Mouse (Mus musculus): ENCODE measurements at regions not wholly inside any gene's neighbourhood (a gene's known extent, or its start where the extent isn't known, plus 50 kb on each side); places are given as distances from the start of the nearest gene placed in this dataset.
"Not testable (repeated sequence)": the region's sequence is repeated elsewhere in the genome, so short reads cannot be mapped to it uniquely, and the experiment has no call there.

DNA sequence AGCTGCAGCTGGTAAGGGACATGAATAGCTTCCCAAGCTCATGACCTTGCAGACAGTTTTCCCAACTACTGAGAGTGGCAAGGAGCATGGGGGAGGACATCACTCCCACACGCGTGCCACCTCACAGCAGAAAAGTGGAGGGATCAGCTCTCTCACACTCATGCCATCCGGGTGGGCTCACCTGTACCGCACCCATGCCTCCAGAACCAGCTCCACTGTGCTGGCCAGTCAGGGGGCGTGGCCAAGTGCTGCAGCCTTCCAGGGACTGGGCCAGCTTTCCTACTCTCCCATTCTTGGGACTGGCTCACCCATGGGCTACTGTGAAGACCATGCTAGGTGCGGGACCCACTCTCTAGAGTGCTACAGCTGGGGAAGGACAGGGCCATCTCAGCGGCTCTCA, 88.4 kb upstream of the Klf13 start:
- DNase-seq = no peak

DNA sequence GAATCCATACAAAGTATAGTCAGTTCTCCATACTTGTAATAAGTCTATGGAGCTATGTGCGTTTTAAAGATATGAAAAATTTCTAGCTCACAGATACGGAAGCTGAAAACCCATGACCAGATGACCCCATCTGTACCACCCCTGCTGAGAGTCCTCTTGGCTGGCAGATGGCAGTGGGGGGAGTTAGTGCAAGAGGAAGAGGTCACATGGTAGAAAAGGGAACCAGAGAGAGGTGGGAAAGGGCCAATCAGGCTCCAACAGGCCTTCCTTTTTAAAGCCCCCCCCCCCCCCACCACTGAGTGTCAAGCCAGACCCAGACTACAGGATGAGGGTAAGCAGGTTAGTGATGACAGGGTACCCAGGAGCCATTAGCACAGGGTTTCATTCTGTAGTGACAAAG, 86.4 kb upstream of the Klf13 start:
- no peak for DNase-seq

DNA sequence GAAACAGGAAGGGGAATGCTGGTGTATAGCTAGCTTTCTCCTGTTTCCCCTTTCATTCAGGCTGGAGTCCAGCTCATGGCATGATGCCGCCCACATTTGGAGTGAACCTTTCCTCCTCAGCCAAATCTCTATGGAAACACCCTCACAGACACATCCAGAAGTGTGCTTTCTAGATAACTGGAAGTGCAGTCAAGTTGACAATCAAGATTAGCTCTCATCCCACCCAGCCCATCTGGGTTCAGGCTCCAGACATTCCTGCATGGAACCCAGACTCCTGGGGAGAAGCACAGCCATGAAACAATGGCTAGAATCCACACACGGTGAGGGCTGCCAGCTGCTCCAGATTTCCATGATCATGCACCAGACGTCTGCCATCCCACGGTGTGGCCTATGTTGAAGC, 85.5 kb upstream of the Klf13 start:
- peak in 1 of 2 experiments; percentile 28 for DNase-seq

DNA sequence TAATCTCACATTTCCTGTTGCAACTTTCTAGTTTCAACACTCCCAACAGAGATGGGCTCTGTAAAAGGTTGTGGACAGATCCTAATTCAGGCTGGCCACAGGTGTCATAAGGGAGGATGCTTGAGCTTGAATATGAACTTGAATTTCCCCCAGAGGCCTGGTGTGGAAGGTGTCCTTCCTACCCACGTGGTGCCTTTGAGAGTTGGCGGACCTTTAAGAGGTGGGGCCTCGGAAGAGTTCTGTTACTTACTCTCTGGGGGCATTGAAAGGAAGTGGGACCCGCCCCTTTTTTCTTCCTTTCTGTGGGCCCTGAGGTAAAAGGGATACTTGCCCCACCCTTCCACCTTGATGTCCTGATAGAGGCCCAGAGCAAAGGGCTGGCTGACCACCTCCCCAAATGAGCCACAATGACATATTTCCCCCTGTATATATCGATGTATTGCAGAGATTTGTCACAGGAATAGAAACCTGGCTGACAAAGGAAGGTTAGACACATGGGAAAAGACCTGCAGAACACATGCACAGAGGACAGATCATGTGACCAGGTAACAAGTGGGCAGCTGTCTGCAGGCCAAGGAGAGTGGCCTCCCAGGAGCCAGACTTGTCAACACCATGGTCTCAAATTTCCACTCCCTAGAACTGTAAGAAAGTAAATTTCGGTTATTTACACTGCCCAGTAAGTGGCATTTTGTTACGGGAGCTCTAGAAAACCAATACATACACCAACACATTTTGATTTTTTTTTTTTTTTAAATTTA, 84.2 kb upstream of the Klf13 start:
- peak; percentile 66 to 76 for DNase-seq

DNA sequence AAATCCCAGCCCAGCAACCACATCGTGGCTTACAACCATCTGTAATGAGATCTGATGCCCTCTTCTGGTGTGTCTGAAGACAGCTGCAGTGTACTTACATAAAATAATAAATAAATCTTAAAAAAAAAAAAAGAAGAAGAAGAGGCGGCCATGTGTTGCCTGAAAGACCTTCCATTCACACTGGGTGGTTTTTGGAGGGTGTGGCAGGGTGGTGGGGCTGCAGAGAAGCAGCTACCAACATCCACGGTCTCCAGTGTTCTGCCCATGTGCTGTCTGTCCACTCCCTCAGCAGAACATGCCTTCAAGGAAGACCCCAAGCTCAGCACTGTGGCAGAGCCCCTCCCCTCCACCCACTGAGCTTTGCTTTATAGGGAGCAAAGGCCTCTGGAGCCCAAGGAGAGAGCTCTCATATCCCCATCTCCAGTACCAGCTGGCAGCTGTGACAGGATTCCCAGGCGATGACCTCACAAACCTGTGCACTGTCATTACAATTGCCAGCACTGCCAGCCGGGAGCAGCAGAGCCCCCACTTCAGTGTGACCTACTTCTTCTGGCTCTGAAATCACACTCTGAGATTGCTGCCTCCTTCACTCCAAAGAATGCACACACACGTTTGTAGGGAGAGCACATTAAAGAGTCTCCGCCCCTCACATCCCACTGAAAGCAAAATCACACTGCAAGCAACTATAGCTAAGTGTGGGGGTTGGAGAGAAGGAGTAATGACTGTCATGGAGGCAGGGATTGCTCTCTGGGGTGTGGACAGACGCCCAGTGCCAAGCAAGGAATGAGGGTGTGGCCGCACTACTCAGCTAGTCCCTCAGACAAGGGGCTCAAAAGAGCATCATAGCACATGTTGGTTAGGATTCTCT, 82.8 kb upstream of the Klf13 start:
- peak in 1 of 2 experiments; percentile 35 for DNase-seq

DNA sequence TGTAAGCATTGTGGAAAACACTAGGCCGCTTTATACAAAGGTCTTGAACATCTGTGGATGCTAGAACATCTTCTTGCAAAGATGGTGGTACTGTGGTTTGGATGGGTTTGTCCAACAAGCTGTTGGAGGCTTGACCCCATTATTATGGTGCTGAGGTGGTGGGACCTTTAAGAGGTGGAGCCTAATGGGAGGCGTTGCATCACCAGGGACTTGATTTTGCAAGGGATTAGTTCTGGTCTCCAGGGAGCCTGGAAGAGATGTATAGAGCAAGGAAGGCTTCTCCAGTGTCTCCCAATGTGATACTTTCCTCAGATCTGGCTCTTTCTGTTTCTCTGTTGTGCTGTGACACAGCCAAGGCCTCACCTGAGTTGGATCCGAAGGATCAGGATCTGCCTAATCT, 79.4 kb upstream of the Klf13 start:
- DNase-seq = no peak

DNA sequence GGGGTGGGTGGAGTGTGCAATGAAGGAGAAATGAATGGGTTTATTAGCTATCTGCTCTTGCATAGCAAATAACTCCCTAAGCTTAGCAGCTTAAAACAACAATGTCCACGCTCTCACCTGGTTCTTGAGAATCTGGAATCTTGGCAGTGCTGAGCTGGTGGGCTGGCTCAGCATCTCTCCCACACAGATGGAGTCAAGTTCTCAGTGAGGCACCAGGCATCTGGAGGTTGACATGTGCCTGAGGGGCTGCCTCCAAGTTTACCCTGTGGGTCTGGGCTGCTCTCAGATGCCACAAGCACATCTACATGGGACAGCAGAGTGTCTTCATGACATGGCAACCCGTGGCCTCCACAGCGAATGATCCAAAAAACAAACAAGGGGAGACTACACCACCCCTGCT, 78.2 kb upstream of the Klf13 start:
- DNase-seq = peak in 1 of 2 experiments; percentile 33

DNA sequence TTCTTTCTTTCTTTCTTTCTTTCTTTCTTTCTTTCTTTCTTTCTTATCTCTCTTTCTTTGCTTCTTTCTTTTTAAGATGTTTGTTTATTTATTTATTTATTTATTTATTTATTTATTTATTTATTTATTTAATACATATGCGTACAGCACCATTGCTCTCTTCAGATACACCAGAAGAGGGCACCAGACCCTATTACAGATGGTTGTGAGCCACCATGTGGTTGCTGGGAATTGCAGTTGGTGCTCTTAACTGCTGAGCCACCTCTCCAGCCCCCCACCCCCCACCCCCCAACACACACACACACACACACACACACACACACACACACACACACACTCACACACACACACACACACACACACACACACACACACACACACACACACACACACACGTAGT, 76.4 kb upstream of the Klf13 start:
- not testable (repeated sequence) for DNase-seq

DNA sequence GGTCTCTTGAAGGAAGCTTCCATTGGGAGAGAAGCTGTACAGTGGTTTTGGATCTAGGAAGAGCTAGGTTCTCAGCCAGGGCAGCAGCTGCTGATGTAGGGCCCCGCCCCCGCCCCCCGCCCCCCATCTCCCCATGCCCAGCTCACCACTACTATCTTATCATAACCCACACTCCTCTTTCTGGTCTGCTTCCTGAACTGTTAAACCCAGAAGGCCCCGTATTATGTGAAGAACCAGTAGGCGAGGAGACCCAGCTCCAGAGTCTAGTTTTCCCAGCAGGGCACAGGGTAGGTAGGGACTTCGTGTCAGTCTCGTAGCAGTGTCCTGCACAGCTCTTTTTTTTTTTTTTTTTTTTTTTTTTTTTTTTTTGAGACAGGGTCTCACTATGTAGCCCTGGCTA, 75.5 kb upstream of the Klf13 start:
- no peak for DNase-seq

DNA sequence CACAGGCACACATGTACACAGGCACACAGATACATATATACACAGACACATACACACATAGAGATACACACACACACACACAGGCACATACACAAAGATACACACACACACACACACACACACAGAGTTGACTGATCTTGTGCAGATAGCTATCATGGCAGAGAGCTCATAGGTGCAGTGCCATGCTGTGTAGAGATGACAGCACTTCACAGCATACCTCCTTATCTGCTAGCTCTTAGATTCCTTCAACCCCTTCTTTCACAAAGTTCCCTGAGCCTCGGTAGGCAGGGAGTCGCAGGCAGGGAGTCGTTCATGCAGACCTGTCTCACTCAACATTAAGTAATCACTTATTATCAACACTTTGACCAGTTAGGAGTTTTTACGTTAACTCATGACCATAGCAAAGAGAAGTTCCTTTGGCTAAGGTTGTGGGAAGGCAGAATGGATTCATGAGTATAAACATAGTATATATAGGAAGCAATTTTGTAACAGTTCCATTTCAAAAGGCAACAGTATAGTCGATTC, 74.4 kb upstream of the Klf13 start:
- no peak for DNase-seq

DNA sequence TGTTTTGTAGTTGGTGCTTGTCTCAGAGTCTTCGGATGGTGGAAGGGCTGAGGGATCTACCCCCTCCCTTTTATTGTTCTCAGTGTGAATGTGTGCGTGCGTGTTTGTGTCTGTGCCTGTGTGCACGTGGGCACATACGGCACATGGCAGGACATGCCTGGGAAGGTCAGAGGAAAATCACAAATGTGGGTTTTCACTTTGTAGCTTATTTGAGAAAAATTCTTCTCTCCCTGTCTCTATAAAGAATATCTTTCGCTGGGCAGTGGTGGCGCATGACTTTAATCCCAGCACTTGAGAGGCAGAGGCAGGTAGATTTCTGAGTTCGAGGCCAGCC, 73.5 kb upstream of the Klf13 start:
- DNase-seq = no peak

DNA sequence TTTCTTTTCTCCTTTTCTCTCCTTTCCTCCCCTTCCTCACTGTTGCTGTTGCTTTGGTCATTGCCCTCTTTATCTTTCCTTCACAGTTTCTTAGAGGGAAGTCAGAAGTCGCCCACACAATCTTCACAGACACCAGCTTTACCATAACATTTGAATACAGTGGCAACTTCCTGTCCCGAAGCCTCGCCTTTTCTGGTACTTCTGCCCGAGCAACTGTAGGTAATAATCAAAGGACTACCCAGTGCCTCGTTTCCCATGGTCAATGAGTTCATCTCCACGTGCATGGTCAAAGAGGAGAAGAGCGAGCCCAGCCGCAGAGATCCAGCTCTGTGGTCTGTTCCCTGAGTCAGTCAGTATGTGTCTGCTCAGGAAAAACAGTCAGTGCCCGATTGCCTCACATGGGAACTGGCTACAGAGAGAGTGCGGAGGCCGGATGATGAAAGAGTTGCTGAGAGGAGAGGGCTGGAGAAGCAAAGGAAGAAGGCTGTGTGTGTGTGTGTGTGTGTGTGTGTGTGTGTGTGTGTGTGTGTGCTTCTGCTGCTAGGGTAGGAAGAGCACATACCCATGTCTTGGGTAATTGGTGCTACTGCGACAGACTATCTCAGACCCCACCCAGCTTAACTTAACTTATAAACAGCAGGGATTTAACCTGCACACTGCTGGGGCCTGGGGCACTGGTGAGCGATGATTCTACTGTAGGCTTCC, 73.0 kb upstream of the Klf13 start:
- DNase-seq = peak; percentile 81 to 84

DNA sequence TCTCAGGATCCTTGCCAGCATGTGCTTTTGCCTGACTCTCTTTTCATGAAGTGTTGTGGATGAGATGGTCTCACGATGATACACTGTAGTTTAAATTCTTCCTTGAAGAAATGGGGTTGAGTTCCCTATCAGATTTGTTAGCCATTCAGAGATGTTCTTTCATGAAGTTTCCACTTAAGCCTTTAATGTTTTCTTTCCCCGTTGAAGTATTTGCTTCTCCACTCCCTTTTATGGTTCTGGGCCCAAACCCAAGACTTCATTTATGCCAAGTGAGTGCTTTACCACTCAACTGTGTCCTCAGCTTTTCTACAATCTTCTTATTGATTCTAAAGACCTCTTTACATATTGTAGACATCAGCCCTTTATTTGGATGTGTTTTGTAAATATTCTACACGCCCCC, 71.9 kb upstream of the Klf13 start:
- DNase-seq = peak; percentile 61 to 77

DNA sequence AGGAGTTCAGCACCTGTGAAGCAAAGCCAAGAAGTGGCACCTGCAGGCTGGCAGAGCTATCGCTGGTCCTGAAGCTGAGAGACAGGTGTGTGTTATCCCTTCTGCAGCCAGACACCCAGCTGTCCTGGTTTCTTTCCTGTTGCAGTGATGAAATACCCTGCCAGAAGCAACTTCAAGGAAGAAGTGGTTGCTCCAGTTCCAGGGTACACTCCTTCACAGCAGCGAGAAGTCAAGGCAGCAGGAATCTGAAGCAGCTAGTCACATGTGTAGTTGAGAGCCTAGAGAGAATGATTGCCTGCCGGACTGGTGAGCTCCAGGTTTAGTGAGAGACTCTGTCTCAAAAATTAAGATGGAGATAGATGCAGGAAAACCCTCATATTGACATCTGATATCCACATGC, 69.1 kb upstream of the Klf13 start:
- DNase-seq = peak; percentile 71 to 78

DNA sequence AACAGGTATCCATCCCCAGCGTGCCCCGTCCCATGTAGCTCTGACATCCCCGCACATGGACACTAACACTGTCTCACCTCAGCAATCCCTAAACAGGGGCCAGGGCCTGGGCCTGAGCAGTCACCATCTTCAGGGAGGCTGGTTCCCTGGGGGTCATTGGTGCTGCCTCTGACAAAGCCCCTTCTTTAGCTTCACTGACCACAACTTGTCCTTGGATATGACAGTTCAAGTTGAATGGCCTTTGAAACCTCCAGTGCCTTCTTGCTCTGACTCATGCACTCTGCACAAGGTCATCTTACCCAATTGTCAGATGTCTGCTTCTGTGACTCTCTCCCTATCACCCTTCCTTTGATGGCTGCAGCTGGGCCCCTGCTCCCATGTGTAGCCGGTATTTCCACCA, 68.2 kb upstream of the Klf13 start:
- no peak for DNase-seq

DNA sequence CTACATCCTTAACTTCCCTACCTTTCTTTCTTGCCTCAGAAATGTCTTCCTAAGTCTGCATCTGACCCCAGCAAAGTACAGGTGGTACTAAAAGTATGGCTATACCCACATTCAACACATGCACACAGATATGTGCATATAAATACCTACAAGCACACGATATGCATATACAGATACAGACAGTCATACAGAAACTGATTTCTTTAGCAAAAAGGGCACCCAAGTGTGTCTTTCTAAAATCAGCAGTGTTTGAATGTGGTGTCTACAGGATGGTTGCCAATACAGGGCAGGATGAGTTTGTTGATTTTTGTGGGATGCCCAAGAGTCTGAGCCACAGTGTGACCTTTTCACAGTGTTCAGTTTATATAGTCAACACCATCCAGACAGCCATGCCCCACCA, 67.0 kb upstream of the Klf13 start:
- no peak for DNase-seq

DNA sequence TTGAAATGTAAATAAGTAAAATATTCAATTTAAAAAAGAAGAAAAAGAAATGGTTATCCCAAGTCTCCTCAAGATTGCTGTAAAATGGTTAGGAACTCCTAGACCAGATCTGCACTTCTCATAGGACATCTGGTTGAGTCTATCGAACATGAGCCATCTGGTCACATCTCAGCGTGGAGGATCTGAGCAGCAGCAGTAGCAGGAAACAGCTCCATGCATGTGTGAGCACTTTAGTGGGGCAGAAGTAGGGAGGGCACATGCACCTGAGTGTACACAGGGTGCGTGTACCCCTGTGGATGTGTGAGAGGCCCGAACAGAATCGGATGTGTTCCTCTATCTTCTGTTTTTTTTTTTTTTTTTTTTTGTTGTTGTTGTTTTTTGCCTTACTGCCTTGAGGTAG, 65.2 kb upstream of the Klf13 start:
- no peak for DNase-seq

DNA sequence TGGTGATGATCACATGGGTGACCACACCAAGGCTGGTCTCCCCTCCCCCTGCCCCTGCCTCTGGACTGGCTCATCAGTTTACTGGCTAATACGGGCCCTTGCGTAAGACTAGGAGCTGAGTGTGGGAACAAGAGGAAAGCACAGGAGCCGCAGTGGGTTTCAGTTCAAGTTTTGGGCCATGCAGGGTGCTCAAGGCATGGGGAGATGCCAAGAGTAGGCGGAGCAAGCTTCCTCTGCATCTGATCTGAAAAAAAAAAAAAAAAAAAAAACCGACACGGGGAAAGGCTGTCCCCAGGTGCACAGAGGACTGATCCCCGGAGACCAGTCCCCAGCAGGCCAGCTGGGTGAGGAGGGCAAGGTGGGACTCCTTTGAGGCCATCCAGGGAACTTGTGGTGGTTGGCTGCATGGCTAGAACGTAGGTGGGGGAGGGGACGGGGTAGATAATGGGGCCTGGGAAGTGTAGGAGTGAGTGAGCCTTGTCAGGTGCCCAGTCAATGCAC, 62.9 kb upstream of the Klf13 start:
- DNase-seq = peak; percentile 84 to 85

DNA sequence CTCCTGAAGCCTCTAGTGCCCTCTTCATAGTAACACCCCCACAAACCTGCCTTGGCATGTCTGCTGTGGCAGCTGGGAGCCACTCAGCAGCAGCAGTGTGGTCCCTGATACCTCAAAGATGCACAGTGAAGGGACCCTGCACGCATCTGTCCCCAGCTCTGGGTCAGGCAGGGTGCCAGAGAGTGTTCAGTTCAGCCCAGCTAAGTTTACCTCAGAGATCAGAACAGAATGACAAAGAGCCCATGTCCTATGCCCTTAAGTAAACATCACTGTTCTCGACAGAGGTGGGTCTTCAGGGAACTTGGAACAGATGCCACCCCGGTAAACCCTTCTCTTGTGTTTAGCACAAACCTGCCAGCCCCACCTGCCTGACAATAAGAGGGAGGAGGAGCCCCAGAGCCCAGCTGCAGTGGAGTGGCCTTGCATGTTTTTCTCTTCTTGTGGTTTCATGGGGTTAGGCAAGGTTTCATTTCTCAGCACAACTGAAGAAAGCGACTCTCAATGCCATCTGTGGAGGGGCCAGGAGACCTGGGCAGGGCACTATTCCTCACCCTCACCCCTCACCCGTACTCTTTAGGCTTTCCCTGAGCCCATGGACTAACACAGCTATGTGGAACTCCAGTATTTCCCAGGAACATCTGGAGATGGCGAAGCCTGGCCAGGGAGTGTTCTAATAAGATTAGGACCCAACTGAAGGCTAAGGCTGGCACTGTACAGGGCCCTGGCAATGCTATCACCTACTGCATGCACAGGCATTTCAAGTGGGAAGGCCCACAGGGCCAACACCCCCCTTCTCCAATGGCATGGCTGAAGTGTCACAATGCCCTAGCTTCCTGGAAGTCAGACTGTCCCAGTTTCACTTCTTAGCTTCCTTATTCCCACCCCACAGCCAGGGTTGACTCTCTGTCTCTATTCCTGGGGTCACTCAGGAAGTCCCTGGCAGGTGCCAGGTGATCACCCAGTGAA, 60.6 kb upstream of the Klf13 start:
- DNase-seq = peak; percentile 75 to 84

DNA sequence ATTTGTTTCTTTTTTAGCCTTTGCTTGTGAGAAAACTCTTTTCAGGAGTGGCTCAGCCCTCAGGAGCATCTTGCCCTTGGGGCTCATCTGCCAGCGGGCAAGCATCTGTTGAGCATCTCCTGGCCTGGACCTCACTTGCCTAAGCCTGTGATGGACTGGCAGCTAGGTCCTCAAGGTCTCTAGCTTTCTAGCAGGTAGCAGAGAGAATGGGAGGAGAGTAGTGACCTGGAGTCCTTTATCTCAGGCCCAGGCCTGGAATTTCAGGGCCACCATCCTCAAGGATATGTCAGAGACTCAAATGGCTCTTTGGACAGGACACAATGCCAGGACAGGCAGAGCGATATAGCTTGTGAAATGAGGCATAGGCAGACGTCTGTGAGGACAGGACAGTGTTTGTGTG, 59.3 kb upstream of the Klf13 start:
- no peak for DNase-seq

DNA sequence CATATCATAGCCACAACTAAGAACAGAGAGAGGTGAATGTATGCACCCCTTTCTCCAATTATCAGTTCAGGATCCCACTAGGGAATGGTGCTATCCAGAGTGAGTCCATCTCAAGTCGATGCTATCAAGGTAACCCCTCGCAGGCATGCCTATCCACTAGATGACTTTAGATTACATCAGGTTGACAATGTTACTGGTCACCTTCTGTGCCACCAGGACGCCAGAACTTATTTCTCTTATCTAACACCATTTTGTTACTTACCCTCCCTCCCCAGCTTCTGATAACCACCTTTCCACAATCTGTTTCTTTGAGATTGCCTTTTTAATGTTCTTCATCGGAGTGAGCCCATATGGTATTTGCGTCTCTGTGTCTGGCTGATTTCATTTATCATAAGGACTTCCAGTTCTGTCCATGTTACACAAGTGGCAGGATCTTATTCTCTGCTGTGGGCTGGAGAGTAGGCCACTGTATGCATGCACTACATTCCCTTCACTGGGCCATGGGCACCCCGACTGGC, 57.9 kb upstream of the Klf13 start:
- DNase-seq = no peak
